Mouse (Mus musculus) neural tube, embryonic 13.5 days (tissue): ENCODE data around the gene Cnrip1. TPM values are rescaled to one million over a fixed set of nuclear protein-coding genes. Genes with fewer than 3 reads are reported as not detected.

Experiments
- ATAC-seq: fragments of 200-750 bp; cut with Nextera tagmentation; 2 replicates; pipeline ENCODE4 v1.8.0; 2017; ENCODE audit warnings: low read depth, mild to moderate bottlenecking, moderate TSS enrichment, moderate library complexity
- H3K27ac ChIP-seq: fragments of 300-500 bp; sonication (generic); replicated peaks from 2 replicates; pipeline ENCODE4 v1.5.1; 2015; ENCODE audit warnings: moderate library complexity, mild to moderate bottlenecking, inconsistent platforms
- H3K27me3 ChIP-seq: fragments of 300-500 bp; sonication (generic); 2 replicates; pipeline ENCODE4 v1.6.1; 2015; ENCODE audit warnings: mild to moderate bottlenecking, inconsistent platforms
- H3K36me3 ChIP-seq: fragments of 300-500 bp; sonication (generic); 2 replicates; pipeline ENCODE4 v1.6.1; 2015; ENCODE audit warnings: mild to moderate bottlenecking, inconsistent platforms
- H3K4me1 ChIP-seq: fragments of 300-500 bp; sonication (generic); replicated peaks from 2 replicates; pipeline ENCODE4 v1.6.1; 2015; ENCODE audit warnings: inconsistent platforms
- H3K4me2 ChIP-seq: fragments of 300-500 bp; sonication (generic); 2 replicates; pipeline ENCODE4 v1.6.1; 2015; ENCODE audit warnings: inconsistent platforms, mild to moderate bottlenecking, moderate library complexity
- H3K4me3 ChIP-seq: fragments of 300-500 bp; sonication (generic); 2 replicates; pipeline ENCODE4 v1.5.1; 2015; ENCODE audit warnings: mild to moderate bottlenecking, inconsistent platforms
- H3K9ac ChIP-seq: fragments of 300-500 bp; sonication (generic); 2 replicates; pipeline ENCODE4 v1.6.1; 2015; ENCODE audit warnings: moderate library complexity, mild to moderate bottlenecking, inconsistent platforms
- H3K9me3 ChIP-seq: fragments of 300-500 bp; sonication (generic); 2 replicates; pipeline ENCODE4 v1.6.1; 2016; ENCODE audit warnings: inconsistent platforms
- WGBS: fragments of 180-500 bp; shearing (Covaris S2); methylation state at CpG from one replicate; pipeline ENCODE4 v1.1.7; 2015; 5-methylcytosine and 5-hydroxymethylcytosine counted together
- polyA plus RNA-seq: library from polyadenylated mRNA; unstranded; fragments of >200 nt; fragmentation: Nextera tagmentation; extraction: Ambion mirVana; gene quantifications from 2 replicates; pipeline ENCODE4 v1.2.1, GENCODE M21; 2015

Gene Cnrip1
- polyA plus RNA-seq, 1 experiment from 2014 or later = 101 TPM

DNA sequence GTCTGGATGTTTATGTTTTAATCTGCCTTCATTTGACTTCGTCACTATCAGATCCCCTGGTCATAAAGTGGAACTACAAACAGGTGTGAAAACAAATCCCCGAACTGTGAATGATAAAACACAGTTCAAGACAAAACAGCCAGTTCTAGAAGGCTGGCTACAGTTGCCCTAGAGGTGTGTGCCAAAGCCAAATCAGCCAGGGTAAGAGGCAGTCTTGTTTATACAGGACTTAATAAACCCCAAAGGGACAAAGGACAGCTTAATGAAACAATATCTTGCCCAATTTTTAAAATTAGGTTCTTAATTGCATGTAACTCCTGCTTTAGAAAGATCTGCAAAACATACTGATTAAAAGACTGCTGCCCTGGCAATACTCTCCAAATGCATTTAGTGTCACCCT is 75.0 kb downstream of the Cnrip1 start:
- 83% methylated on average over 2 of the region's 2 CpGs for WGBS
- no peak overlapping the region for H3K9ac ChIP-seq

More for the DNA sequence above, 75.0 kb downstream of the Cnrip1 start:
- no peaks in the 10 kb centered on the region for H3K9me3 ChIP-seq
- H3K27me3 ChIP-seq = no peaks in the 10 kb centered on the region
- no peak overlapping the region for H3K27ac ChIP-seq
- no peak for ATAC-seq
- no peak overlapping the region for H3K4me3 ChIP-seq
- H3K36me3 ChIP-seq = no peaks in the 10 kb centered on the region
- H3K4me1 ChIP-seq = no peaks in the 10 kb centered on the region
- H3K4me2 ChIP-seq = no peak overlapping the region

Other genes starting within 250 kb of the Cnrip1 start
- 0.40 and 0.88 TPM in 2 replicates for gene Fbxo48, start 100.2 kb upstream of the Cnrip1 start, polyA plus RNA-seq
- gene Plek, start 795 bp downstream of the Cnrip1 start, polyA plus RNA-seq = 4.2 and 5.1 TPM in 2 replicates
- 188 and 202 TPM in 2 replicates for gene Ppp3r1, start 107.7 kb downstream of the Cnrip1 start, polyA plus RNA-seq
- gene Wdr92, start 130.5 kb downstream of the Cnrip1 start, polyA plus RNA-seq = 20.9 and 21.1 TPM in 2 replicates
- gene Pno1, start 160.0 kb downstream of the Cnrip1 start, polyA plus RNA-seq = 52.3 and 55.3 TPM in 2 replicates
- gene C1d, start 206.0 kb downstream of the Cnrip1 start, polyA plus RNA-seq = 129 and 140 TPM in 2 replicates